Mouse (Mus musculus) MEL (cell line): Measurements from ENCODE around the gene Metap2.

ENCODE experiments used
- BHLHE40 ChIP-seq: IDR thresholded peaks from 2 replicates; pipeline ENCODE4 v1.6.1; 2012; ENCODE audit warnings: low read depth, mild to moderate bottlenecking, inconsistent platforms, low read length, improper control_type of control experiment, borderline replicate concordance
- CTCF ChIP-seq, 3 experiments: IDR thresholded peaks in 2 of 3; conservative IDR thresholded peaks in 1 of 3; 2 replicates each; pipeline ENCODE4 v1.5.1; 2011 to 2012; ENCODE audit warnings: low read length in 3 of 3, low read depth in 2 of 3, mild to moderate bottlenecking in 2 of 3, improper control_type of control experiment in 1 of 3, inconsistent platforms in 1 of 3, mixed read lengths in 1 of 3, moderate library complexity in 1 of 3; ENCODE audit not compliant: control insufficient read depth in 1 of 3, insufficient read depth in 1 of 3, poor library complexity in 1 of 3, severe bottlenecking in 1 of 3
- EP300 ChIP-seq, 2 experiments: IDR thresholded peaks; 2 replicates each; pipeline ENCODE4 v1.6.1; 2011; ENCODE audit warnings: improper control_type of control experiment in 2 of 2, low read length in 2 of 2, low read depth in 1 of 2, mild to moderate bottlenecking in 1 of 2
- KAT2A ChIP-seq: conservative IDR thresholded peaks from 2 replicates; pipeline ENCODE4 v1.6.1; 2012; ENCODE audit warnings: low read depth, low read length, improper control_type of control experiment, inconsistent platforms
- MAFK ChIP-seq: IDR thresholded peaks from 2 replicates; pipeline ENCODE4 v1.6.1; 2011; ENCODE audit warnings: low read depth, mild to moderate bottlenecking, low read length, improper control_type of control experiment, borderline replicate concordance
- MAX ChIP-seq: IDR thresholded peaks from 2 replicates; pipeline ENCODE4 v1.6.1; 2011; ENCODE audit warnings: low read length, improper control_type of control experiment
- MXI1 ChIP-seq: IDR thresholded peaks from 2 replicates; pipeline ENCODE4 v1.6.1; 2011; ENCODE audit warnings: mild to moderate bottlenecking, low read depth, low read length, improper control_type of control experiment
- MYC ChIP-seq: IDR thresholded peaks from 2 replicates; pipeline ENCODE4 v1.6.1; 2011; ENCODE audit warnings: low read depth, mild to moderate bottlenecking, low read length, improper control_type of control experiment, moderate library complexity
- POLR2A ChIP-seq, 2 experiments: IDR thresholded peaks; 2 replicates each; pipeline ENCODE4 v1.6.1; 2011 to 2012; ENCODE audit warnings: low read length in 2 of 2, mild to moderate bottlenecking in 2 of 2, control low read depth in 1 of 2, improper control_type of control experiment in 1 of 2, low read depth in 1 of 2, moderate library complexity in 1 of 2; ENCODE audit not compliant: control insufficient read depth in 1 of 2, insufficient read depth in 1 of 2, poor library complexity in 1 of 2
- RAD21 ChIP-seq: IDR thresholded peaks from 2 replicates; pipeline ENCODE4 v1.6.1; 2011; ENCODE audit warnings: mild to moderate bottlenecking, low read depth, low read length, improper control_type of control experiment
- RCOR1 ChIP-seq: IDR thresholded peaks from 2 replicates; pipeline ENCODE4 v1.6.1; 2012; ENCODE audit warnings: low read depth, mild to moderate bottlenecking, inconsistent platforms, low read length, improper control_type of control experiment
- SMC3 ChIP-seq: IDR thresholded peaks from 2 replicates; pipeline ENCODE4 v1.6.1; 2011; ENCODE audit warnings: low read depth, low read length, improper control_type of control experiment
- TCF12 ChIP-seq: IDR thresholded peaks from 2 replicates; pipeline ENCODE4 v1.6.1; 2014; ENCODE audit warnings: low read depth, mild to moderate bottlenecking, inconsistent platforms, low read length, improper control_type of control experiment, moderate library complexity
- ZC3H11A ChIP-seq: IDR thresholded peaks from 2 replicates; pipeline ENCODE4 v1.6.1; 2012; ENCODE audit warnings: low read depth, mild to moderate bottlenecking, inconsistent platforms, low read length, improper control_type of control experiment

GRCm38 (mm10) chr10:93890565-93890964 is 6.3 kb downstream of the Metap2 start:
- TF ChIP-seq RCOR1, result no peak
- TF ChIP-seq TCF12, result no peak
- TF ChIP-seq CTCF (IDR thresholded peaks at IDR 0.05 in 2 of 3, conservative IDR thresholded peaks at IDR 0.05 in 1 of 3; ENCODE audit: control insufficient read depth in 1 of 3, insufficient read depth in 1 of 3, low read depth in 2 of 3, low read length in 3 of 3, poor library complexity in 1 of 3, severe bottlenecking in 1 of 3), result no peak
- 0 out of 2 replicates have a peak, but pooled peaks have one; percentile 10 for TF ChIP-seq MYC
- TF ChIP-seq EP300 (IDR thresholded peaks at IDR 0.05; ENCODE audit: low read depth in 1 of 2, low read length in 2 of 2), result no peak
- no peak for TF ChIP-seq SMC3
- no peak for TF ChIP-seq POLR2A (IDR thresholded peaks at IDR 0.05; ENCODE audit: control insufficient read depth in 1 of 2, insufficient read depth in 1 of 2, low read depth in 1 of 2, low read length in 2 of 2, poor library complexity in 1 of 2)
- no peak for TF ChIP-seq ZC3H11A
- TF ChIP-seq KAT2A, result no peak
- no peak for TF ChIP-seq MAFK
- no peak; the same call in 1 of the 2 replicates for TF ChIP-seq MAX
- no peak for TF ChIP-seq MXI1
- TF ChIP-seq BHLHE40, result no peak
- no peak for TF ChIP-seq RAD21
